Mouse (Mus musculus): Measurements from ENCODE around the gene Myo18a. TPM values are rescaled to one million over a fixed set of nuclear protein-coding genes. Genes with fewer than 3 reads are reported as not detected.

Myo18a gene
- polyA plus RNA-seq, 1 experiment from 2014 or later = 21.1 TPM

DNA sequence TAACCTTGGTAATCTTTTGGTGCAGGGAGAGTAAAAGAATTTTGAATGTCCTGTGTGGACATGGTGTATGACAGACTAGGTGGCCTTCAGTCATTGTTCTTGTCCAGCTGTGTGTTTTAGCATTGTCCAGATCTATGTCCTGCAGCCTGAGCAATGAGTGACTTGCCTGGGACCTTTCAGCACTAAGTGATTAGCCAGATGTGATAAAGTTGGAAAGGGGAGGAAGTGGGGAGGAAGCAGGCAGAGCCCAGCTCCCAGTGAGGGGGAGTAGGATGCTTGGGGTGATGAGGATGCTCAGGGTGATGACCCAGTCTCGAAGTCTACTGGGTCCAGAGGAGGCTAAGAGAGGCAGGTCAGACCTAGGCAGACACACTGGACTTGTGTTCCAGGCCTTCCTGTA is 16.2 kb downstream of the Myo18a start:
- H3K4me2 ChIP-seq (ENCODE audit: low read length) = no peak overlapping the region
- ATAC-seq (replicated peaks; ENCODE audit: low FRiP score, low TSS enrichment, low read depth) (no peak), DNase-seq (ENCODE audit: low spot score) (no peak)
- no peaks in the 10 kb centered on the region for H3K9me3 ChIP-seq (ENCODE audit: control insufficient read depth, low read length)
- H3K9ac ChIP-seq (ENCODE audit: low read length) = no peak overlapping the region
- peaks cover 18% of the 10 kb centered on the region for H3K36me3 ChIP-seq (ENCODE audit: control insufficient read depth, insufficient read depth, low read length)
- peaks cover 25% of the 10 kb centered on the region for H3K4me1 ChIP-seq (replicated peaks; ENCODE audit: control insufficient read depth, insufficient read depth, low read length)
- H3K4me3 ChIP-seq (ENCODE audit: low read depth, low read length) = no peak overlapping the region
- no peaks in the 10 kb centered on the region for H3K27me3 ChIP-seq (replicated peaks; ENCODE audit: control insufficient read depth, insufficient read depth, low read length)
- WGBS = 70% methylated on average over 1 of the region's 1 CpGs
- no peak overlapping the region for H3K27ac ChIP-seq (ENCODE audit: low read depth)

DNA sequence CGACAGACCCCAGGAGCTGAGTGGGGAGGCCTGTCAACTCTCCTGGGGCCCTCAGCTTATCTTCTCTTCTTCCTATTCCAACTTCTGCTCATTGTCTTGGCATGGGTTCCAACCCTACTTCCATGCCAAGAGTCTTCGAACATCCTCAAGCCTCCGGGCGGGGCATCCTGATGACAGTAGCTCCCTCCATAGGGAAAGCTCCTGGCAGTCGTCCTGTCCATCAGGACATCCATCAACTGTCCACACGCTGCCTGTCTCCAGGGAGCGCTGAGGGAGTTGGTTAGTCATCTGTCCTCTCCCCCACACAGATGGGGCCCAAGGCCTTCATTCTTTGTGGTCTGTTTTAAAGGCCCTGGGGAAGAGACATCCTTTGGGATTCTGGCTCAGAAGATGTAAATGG is 18.0 kb downstream of the Myo18a start:
- H3K9ac ChIP-seq (ENCODE audit: low read length) = no peak overlapping the region
- H3K27ac ChIP-seq (ENCODE audit: low read depth) = no peak overlapping the region
- H3K36me3 ChIP-seq (ENCODE audit: control insufficient read depth, insufficient read depth, low read length) = peaks cover 18% of the 10 kb centered on the region
- peaks cover 39% of the 10 kb centered on the region for H3K4me1 ChIP-seq (replicated peaks; ENCODE audit: control insufficient read depth, insufficient read depth, low read length)
- H3K4me2 ChIP-seq (ENCODE audit: low read length) = no peak overlapping the region
- no peaks in the 10 kb centered on the region for H3K9me3 ChIP-seq (ENCODE audit: control insufficient read depth, low read length)
- no peak overlapping the region for H3K4me3 ChIP-seq (ENCODE audit: low read depth, low read length)
- ATAC-seq (replicated peaks; ENCODE audit: low FRiP score, low TSS enrichment, low read depth) (no peak), DNase-seq (ENCODE audit: low spot score) (no peak)
- WGBS = 67% methylated on average over 7 of the region's 7 CpGs
- H3K27me3 ChIP-seq (replicated peaks; ENCODE audit: control insufficient read depth, insufficient read depth, low read length) = no peaks in the 10 kb centered on the region

DNA sequence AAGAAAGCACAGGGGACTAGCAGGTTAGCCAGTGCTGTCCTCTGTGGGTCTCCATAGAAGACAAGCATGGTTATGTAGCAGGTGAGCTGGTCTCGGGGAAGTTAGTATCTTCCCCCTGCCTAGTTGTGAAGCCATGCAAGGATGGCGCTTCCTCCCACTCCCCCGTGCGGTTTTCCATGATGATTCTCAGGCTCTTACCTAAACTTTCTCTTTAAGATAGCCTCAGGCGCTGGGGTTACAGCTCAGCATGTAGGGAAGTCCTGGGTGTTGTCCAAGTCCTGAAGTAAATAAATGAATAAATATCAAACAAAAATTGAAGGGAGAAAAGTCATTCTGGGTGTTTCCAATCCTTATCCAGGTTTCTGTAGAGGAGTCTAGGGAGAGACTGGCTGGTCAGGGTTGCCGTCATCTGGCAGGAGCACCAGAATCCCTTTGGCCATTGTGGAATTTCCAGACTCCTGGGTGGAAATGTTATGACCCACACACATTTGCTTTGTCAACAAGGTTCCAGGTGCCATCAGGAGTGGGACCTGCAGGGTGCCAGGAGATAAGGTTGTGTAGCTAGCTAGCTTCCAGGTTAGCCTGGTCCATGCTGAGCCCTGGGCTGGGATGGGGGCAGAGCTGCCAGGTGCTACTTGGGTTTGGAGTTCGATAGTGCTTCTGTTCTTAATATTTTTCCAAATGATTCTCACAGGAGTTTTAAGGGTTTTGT is 19.2 kb downstream of the Myo18a start:
- Histone ChIP-seq H3K9ac (ENCODE audit: low read length) (no peak overlapping the region), H3K4me3 (ENCODE audit: low read depth, low read length) (no peak overlapping the region), H3K9me3 (ENCODE audit: control insufficient read depth, low read length) (no peaks in the 10 kb centered on the region), H3K36me3 (ENCODE audit: control insufficient read depth, insufficient read depth, low read length) (peaks cover 16% of the 10 kb centered on the region), H3K27ac (ENCODE audit: low read depth) (no peak overlapping the region), H3K4me1 (replicated peaks; ENCODE audit: control insufficient read depth, insufficient read depth, low read length) (peaks cover 42% of the 10 kb centered on the region), H3K4me2 (ENCODE audit: low read length) (no peak overlapping the region), H3K27me3 (replicated peaks; ENCODE audit: control insufficient read depth, insufficient read depth, low read length) (no peaks in the 10 kb centered on the region)
- no peak for ATAC-seq (replicated peaks; ENCODE audit: low FRiP score, low TSS enrichment, low read depth)
- WGBS = 85% methylated on average over 7 of the region's 7 CpGs
- DNase-seq (ENCODE audit: low spot score) = no peak

DNA sequence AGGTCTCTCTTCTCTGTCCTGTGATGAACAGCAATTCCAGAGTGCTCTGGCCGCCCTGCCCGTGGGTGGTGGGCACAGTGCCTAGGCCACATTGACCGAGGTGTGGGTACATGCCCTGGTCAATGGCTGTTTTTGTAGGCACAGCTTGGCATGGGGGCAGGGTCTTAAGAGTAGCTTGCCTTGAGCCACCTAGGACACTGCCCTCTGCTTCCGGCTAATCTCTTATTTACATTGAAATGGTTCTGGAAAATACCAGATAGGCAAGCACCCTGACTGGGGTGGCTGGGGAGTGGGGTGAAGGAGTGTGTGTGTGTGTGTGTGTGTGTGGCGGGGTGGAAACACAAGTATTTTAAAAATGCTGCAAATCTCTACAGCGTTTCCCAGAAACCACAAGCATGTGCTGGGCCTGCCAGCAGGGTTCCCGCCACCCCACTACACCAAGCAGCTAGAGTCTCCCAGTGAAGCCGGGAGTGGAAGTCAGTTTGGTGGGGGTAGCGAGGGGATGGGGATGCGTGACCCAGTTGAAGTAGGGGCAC is 20.2 kb downstream of the Myo18a start:
- Histone ChIP-seq H3K4me1 (replicated peaks; ENCODE audit: control insufficient read depth, insufficient read depth, low read length) (peaks cover 42% of the 10 kb centered on the region), H3K4me3 (ENCODE audit: low read depth, low read length) (no peak overlapping the region), H3K9me3 (ENCODE audit: control insufficient read depth, low read length) (no peaks in the 10 kb centered on the region), H3K36me3 (ENCODE audit: control insufficient read depth, insufficient read depth, low read length) (peaks cover 5% of the 10 kb centered on the region; the same call in 1 of the 2 replicates), H3K27me3 (replicated peaks; ENCODE audit: control insufficient read depth, insufficient read depth, low read length) (no peaks in the 10 kb centered on the region), H3K4me2 (ENCODE audit: low read length) (no peak overlapping the region), H3K27ac (ENCODE audit: low read depth) (peak overlapping the region; percentile 23; the same call in 1 of the 2 replicates), H3K9ac (ENCODE audit: low read length) (no peak overlapping the region)
- DNase-seq (ENCODE audit: low spot score) (no peak), ATAC-seq (replicated peaks; ENCODE audit: low FRiP score, low TSS enrichment, low read depth) (no peak)
- 68% methylated on average over 10 of the region's 10 CpGs for WGBS

DNA sequence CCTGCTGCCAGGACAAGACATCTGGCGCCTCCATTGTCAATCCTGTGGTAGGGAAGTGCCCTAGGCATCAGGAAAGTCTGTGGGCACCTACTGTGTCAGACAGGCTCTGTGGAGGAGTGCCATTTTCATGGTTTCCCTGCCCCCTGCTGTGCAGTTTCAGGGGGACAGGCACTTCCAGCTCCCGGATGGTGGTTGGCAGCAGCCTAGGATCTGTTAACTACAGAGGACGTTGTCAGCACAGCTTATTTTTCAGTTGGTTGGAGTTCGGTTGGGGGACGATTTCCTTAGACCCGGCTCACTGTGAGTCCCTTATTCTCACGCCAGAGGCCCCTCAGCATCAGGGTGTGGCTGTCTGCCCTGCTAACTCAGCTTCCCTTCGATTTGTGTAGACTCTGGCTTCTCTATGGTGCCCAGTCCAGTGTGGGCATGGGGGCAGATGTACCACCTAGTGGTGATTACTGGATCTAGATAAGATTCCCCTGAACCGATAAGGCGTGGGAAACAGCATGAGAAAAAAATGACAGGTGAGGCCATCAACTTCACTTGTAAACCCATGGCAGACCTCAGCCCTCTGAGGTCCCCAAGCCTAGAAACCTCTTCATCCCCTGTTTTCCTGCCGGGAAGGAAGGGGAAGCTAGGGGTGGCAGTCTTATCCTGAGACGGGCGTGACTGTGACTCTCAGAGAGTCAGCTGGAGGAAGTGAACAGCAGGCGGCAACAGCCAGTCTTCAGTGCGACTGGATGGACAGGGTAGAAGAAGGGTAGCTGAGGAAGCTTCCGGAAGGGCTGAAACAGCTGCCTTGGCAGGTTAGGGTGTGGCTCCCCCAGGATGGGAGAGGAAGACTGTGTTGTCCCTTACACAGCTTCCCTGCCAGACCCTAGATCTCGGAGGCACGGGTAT is 21.0 kb downstream of the Myo18a start:
- Histone ChIP-seq H3K4me2 (ENCODE audit: low read length) (no peak overlapping the region; the same call in 1 of the 2 replicates), H3K27me3 (replicated peaks; ENCODE audit: control insufficient read depth, insufficient read depth, low read length) (no peaks in the 10 kb centered on the region), H3K9me3 (ENCODE audit: control insufficient read depth, low read length) (no peaks in the 10 kb centered on the region), H3K27ac (ENCODE audit: low read depth) (peak overlapping the region; percentile 83; the same call in 1 of the 2 replicates), H3K4me3 (ENCODE audit: low read depth, low read length) (no peak overlapping the region), H3K36me3 (ENCODE audit: control insufficient read depth, insufficient read depth, low read length) (no peaks in the 10 kb centered on the region), H3K9ac (ENCODE audit: low read length) (no peak overlapping the region), H3K4me1 (replicated peaks; ENCODE audit: control insufficient read depth, insufficient read depth, low read length) (peaks cover 42% of the 10 kb centered on the region)
- ATAC-seq (replicated peaks; ENCODE audit: low FRiP score, low TSS enrichment, low read depth) (no peak), DNase-seq (ENCODE audit: low spot score) (no peak)
- 55% methylated on average over 18 of the region's 18 CpGs for WGBS

DNA sequence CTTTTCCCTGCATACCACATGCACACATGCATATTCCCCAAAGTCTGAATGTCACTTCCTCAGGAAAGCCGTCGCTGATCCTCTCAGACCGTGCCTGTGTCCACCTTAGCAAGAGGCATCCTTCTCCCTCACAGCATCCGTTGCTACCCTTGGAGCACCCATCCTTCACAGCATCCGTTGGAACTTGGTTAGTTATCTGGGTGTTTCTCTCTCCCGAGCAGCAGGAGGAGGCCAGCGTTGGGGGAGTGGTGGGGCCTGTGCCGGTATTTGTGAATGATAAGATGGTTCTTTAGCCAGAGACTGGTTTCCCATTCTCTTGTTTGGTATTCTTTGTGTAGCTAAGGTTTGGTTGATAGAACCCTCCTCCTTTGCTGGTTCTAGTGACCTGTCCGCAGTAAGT is 21.8 kb downstream of the Myo18a start:
- Histone ChIP-seq H3K27ac (ENCODE audit: low read depth) (peak overlapping the region; percentile 83; the same call in 1 of the 2 replicates), H3K4me3 (ENCODE audit: low read depth, low read length) (no peak overlapping the region), H3K27me3 (replicated peaks; ENCODE audit: control insufficient read depth, insufficient read depth, low read length) (no peaks in the 10 kb centered on the region), H3K36me3 (ENCODE audit: control insufficient read depth, insufficient read depth, low read length) (no peaks in the 10 kb centered on the region), H3K4me1 (replicated peaks; ENCODE audit: control insufficient read depth, insufficient read depth, low read length) (peaks cover 42% of the 10 kb centered on the region), H3K4me2 (ENCODE audit: low read length) (no peak overlapping the region), H3K9me3 (ENCODE audit: control insufficient read depth, low read length) (no peaks in the 10 kb centered on the region), H3K9ac (ENCODE audit: low read length) (no peak overlapping the region)
- DNase-seq (ENCODE audit: low spot score) (no peak), ATAC-seq (replicated peaks; ENCODE audit: low FRiP score, low TSS enrichment, low read depth) (no peak)
- whole genome bisulfite sequencing = 71% methylated on average over 9 of the region's 9 CpGs

DNA sequence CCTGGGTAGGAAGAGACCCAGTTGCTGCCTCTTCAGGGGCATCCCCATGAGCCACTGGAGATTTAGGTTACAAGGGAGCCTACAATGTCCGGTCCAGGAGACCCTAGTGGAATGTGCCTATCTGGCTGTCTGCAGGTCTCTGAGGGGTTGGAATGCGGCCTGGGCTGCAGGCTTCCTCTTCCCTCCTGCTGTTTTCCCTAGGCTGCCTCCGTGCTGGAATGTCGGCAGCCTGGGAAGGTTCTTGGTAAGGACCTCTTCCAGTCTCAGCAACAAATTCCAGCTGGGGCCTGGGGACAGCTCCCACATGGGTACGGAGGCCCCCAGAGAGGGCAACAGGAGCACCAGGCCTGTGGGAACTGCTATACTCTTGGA is 22.3 kb downstream of the Myo18a start:
- H3K27me3 ChIP-seq (replicated peaks; ENCODE audit: control insufficient read depth, insufficient read depth, low read length) = no peaks in the 10 kb centered on the region
- DNase-seq (ENCODE audit: low spot score) (no peak), ATAC-seq (replicated peaks; ENCODE audit: low FRiP score, low TSS enrichment, low read depth) (peak; percentile 17)
- H3K27ac ChIP-seq (ENCODE audit: low read depth) = peak overlapping the region; percentile 83
- H3K4me3 ChIP-seq (ENCODE audit: low read depth, low read length) = no peak overlapping the region
- H3K36me3 ChIP-seq (ENCODE audit: control insufficient read depth, insufficient read depth, low read length) = no peaks in the 10 kb centered on the region
- WGBS = 13% methylated on average over 5 of the region's 5 CpGs
- H3K9me3 ChIP-seq (ENCODE audit: control insufficient read depth, low read length) = no peaks in the 10 kb centered on the region
- no peak overlapping the region for H3K9ac ChIP-seq (ENCODE audit: low read length)
- H3K4me1 ChIP-seq (replicated peaks; ENCODE audit: control insufficient read depth, insufficient read depth, low read length) = peaks cover 44% of the 10 kb centered on the region
- 0 out of 2 replicates have a peak overlapping the region, but pooled peaks have one; percentile 4 for H3K4me2 ChIP-seq (ENCODE audit: low read length)

DNA sequence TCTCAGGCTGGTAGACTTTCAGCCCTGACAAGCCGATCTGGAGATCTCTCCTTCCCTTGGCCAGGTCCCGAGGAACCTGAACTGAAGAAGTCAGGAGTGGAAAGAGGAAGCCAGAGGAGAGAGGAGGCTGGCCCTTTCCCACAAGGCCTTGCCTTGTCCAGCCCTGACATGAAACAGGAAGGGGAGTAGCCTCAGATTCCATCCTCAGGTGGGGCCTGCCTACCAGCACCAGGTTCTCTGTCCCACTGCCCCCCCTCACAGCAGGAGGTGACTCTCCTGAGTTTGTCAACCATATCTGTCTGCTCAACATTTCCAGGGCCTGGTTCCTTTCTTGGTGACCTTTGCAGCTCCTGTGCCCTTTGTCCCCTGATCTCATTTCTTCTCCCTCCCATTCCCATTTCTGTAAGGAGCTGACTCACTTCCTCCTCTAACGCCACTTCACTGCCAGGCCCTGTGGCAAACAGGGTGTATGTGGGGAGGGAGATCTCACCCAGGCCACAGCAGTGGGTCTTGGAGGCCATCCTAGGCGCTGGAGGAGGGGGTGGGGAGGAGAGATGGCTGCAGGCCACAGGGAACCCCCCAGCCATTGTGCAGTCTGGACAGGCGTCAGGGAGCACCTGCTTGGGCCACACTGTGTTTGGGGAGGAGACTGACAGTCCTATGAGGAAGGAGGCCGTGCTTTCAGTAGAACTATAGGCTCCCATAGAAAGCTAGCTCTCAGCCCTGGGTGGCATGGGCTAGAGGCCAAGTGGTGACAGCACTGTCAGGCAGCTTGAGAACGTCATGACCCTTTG is 22.9 kb downstream of the Myo18a start:
- DNase-seq (ENCODE audit: low spot score) (peak; percentile 73), ATAC-seq (replicated peaks; ENCODE audit: low FRiP score, low TSS enrichment, low read depth) (peak; percentile 79)
- no peak overlapping the region for H3K4me3 ChIP-seq (ENCODE audit: low read depth, low read length)
- H3K4me1 ChIP-seq (replicated peaks; ENCODE audit: control insufficient read depth, insufficient read depth, low read length) = peaks cover 45% of the 10 kb centered on the region
- H3K27me3 ChIP-seq (replicated peaks; ENCODE audit: control insufficient read depth, insufficient read depth, low read length) = no peaks in the 10 kb centered on the region
- peak overlapping the region; percentile 14; the same call in 1 of the 2 replicates for H3K9ac ChIP-seq (ENCODE audit: low read length)
- H3K36me3 ChIP-seq (ENCODE audit: control insufficient read depth, insufficient read depth, low read length) = no peaks in the 10 kb centered on the region
- H3K27ac ChIP-seq (ENCODE audit: low read depth) = peak overlapping the region; percentile 83
- H3K4me2 ChIP-seq (ENCODE audit: low read length) = 0 out of 2 replicates have a peak overlapping the region, but pooled peaks have one; percentile 4
- WGBS = 48% methylated on average over 7 of the region's 7 CpGs
- no peaks in the 10 kb centered on the region for H3K9me3 ChIP-seq (ENCODE audit: control insufficient read depth, low read length)

Measured in intestine, embryonic 14.5 days (tissue).